Mouse (Mus musculus): Measurements from ENCODE around the gene Wasf2. TPM values are rescaled to one million over a fixed set of nuclear protein-coding genes. Genes with fewer than 3 reads are reported as not detected.
A peak's percentile ranks its signal among the peaks of the same experiment; 100 is the strongest.

Gene Wasf2
- polyA plus RNA-seq, 1 experiment from 2014 or later, result 132 TPM

DNA sequence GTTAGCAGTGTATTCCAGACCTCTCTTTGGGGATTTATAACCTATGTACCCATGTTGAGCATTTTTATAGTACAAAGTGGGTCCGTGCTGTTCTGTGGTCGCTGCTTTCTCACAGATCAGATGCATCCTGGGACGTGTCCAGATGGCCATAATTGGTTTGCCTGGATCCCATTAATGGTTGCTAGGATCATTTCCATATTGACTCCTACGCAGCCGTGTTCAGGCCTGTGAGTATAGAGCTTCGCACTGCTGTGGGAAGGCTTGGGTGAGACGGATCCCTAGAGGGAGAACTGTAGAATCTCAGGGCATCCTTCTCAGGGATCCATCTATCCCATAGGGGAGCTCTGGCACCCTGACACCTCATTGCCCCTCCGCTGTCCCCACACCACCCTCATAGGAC lies 99.3 kb downstream of the Wasf2 start:
- ATAC-seq (ENCODE audit: low FRiP score, low read depth), result no peak
- no peak overlapping the region for H3K27ac ChIP-seq
- no peaks in the 10 kb centered on the region for H3K36me3 ChIP-seq
- no peak overlapping the region for H3K4me3 ChIP-seq
- H3K9me3 ChIP-seq, result no peaks in the 10 kb centered on the region
- H3K4me1 ChIP-seq, result peaks cover 9% of the 10 kb centered on the region; the same call in 1 of the 2 replicates
- 33% methylated on average over 8 of the region's 8 CpGs for WGBS
- H3K4me2 ChIP-seq (replicated peaks), result no peak overlapping the region
- 0 out of 2 replicates have a peak, but pooled peaks cover 3% of the 10 kb centered on the region for H3K27me3 ChIP-seq
- no peak overlapping the region for H3K9ac ChIP-seq

DNA sequence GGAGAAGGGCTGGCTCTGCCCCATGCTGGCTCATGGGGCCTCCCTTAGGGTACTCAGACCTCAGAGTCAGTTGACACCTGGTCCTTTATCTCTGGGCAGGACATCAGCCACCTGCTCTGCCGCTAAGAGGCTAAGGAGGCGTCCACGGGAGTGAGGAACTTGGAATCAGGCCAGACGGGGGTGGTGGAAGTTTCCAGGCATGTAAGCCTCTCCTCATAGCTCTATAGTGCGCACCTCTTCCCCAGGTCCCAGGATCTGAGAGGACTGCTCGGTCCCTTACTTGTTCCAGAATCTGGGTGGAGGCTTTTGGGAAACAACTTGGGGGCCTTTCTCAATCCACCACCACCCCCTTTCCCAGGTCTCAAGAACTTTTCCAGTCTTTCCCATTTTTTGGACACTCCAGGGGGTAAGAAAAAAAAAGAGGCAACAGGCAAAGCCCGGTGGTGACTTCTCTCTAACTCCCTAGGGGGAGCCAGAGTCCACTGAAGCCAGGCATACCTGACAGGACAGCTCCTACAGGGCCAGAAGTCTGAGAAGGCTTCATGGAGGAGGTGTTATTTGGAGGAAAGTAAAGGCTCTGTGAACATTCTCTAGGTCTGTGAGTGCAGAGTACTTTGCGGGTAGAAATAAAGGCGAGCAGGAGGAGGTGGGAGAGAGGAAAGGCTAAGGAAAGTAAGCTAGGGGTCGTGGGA lies 103.1 kb downstream of the Wasf2 start:
- 0 out of 2 replicates have a peak, but pooled peaks cover 7% of the 10 kb centered on the region for H3K4me1 ChIP-seq
- WGBS, result 37% methylated on average over 10 of the region's 10 CpGs
- no peak overlapping the region for H3K27ac ChIP-seq
- H3K9ac ChIP-seq, result no peak overlapping the region
- H3K9me3 ChIP-seq, result no peaks in the 10 kb centered on the region
- H3K36me3 ChIP-seq, result no peaks in the 10 kb centered on the region
- no peak overlapping the region for H3K4me2 ChIP-seq (replicated peaks)
- 0 out of 2 replicates have a peak, but pooled peaks cover 6% of the 10 kb centered on the region for H3K27me3 ChIP-seq
- H3K4me3 ChIP-seq, result no peak overlapping the region
- no peak for ATAC-seq (ENCODE audit: low FRiP score, low read depth)

DNA sequence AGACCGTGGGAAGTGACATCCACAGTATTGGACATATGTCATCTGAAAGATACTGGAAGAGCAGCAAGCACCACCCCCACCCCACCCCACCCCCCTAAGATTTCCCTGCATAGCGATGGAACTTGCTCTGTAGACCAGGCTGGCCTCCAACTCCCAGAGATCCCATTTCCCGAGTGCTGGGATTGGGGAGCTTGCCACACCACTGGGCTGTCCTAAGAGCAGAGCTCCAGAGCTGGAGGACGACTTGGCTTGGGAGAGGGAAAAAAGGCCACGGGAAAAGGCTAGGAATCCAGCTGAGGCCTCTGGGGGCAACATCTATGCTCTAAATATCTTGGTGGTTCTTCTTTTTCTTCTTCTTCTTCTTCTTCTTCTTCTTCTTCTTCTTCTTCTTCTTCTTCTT lies 104.5 kb downstream of the Wasf2 start:
- Histone ChIP-seq H3K4me1 (0 out of 2 replicates have a peak, but pooled peaks cover 3% of the 10 kb centered on the region), H3K4me3 (no peak overlapping the region), H3K27ac (no peak overlapping the region), H3K4me2 (replicated peaks) (no peak overlapping the region), H3K9ac (no peak overlapping the region), H3K27me3 (peaks cover 8% of the 10 kb centered on the region; the same call in 1 of the 2 replicates), H3K9me3 (no peaks in the 10 kb centered on the region), H3K36me3 (no peaks in the 10 kb centered on the region)
- no peak for ATAC-seq (ENCODE audit: low FRiP score, low read depth)
- WGBS, result 57% methylated on average over 5 of the region's 5 CpGs

DNA sequence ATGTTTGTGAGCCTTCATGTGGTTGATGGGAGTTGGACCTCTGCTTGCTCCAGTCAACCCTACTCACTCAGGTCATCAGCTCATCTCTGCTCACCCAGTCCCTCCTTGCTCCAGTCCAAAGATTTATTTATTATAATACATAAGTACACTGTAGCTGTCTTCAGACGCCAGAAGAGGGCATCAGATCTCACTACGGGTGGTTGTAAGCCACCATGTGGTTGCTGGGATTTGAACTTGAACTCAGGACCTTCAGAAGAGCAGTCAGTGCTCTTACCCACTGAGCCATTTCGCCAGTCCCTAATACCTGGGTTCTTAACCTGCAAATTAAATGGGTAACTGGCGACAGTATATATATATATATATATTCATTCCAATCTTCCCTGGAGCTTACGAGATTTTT lies 105.1 kb downstream of the Wasf2 start:
- 77% methylated on average over 5 of the region's 5 CpGs for WGBS
- Histone ChIP-seq H3K4me2 (replicated peaks) (no peak overlapping the region), H3K4me1 (peaks cover 2% of the 10 kb centered on the region), H3K36me3 (no peaks in the 10 kb centered on the region), H3K27ac (no peak overlapping the region), H3K9ac (no peak overlapping the region), H3K27me3 (peaks cover 15% of the 10 kb centered on the region), H3K4me3 (no peak overlapping the region), H3K9me3 (no peaks in the 10 kb centered on the region)
- no peak for ATAC-seq (ENCODE audit: low FRiP score, low read depth)

DNA sequence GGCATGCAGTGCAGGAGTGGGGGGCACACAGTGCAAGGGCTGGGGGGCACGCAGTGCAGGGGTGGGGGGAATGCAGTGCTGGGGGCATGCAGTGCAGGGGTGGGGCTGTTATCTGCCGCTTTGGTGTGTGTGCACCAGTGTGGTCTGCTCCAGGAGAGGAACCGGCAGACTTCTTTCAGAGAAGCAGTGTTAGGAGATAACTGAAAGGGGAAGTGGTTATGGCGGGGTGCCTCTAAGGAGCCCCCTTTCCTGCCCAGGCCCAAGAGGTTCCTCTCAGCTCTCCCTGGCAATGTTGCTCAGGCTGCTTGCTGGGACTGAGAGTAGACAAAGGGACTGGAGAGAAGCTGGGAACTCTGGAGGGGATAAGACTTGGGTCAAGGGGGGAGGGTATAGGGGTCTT lies 107.6 kb downstream of the Wasf2 start:
- H3K36me3 ChIP-seq, result no peaks in the 10 kb centered on the region
- H3K4me1 ChIP-seq, result peaks cover 7% of the 10 kb centered on the region
- H3K9me3 ChIP-seq, result no peaks in the 10 kb centered on the region
- H3K4me3 ChIP-seq, result no peak overlapping the region
- no peak for ATAC-seq (ENCODE audit: low FRiP score, low read depth)
- peaks cover 33% of the 10 kb centered on the region for H3K27me3 ChIP-seq
- H3K27ac ChIP-seq, result no peak overlapping the region
- no peak overlapping the region for H3K9ac ChIP-seq
- H3K4me2 ChIP-seq (replicated peaks), result no peak overlapping the region
- WGBS, result 83% methylated on average over 4 of the region's 4 CpGs

DNA sequence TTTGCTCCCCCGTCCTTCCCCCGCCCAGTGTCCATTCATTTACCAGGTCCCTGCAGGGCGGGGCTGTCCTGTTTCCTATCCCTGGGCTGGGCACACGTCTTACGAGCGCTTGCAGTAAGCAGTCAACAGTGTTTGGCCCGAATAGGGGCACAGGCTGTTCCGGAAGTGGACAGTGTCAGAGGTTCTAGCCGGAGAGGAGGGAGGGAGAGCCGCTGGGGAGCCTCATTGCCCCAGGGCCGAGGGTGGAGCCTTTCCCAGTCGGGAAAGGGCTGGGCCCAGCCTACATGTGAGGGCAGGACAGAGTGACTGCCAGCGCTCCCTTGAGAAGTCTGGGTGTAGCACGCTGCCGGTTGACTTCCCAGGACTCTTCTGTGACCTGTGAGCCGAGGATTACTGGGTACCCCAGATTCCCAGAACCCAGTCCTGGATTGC lies 110.2 kb downstream of the Wasf2 start, which contains the start of gene Map3k6:
Gene Map3k6, plus strand, starts transcription at position 329 of the 432 bp plus-strand sequence.
- no peaks in the 10 kb centered on the region for H3K36me3 ChIP-seq
- H3K4me2 ChIP-seq (replicated peaks), result peak within 1 kb of the TSS; percentile 87
- H3K27me3 ChIP-seq, result peaks cover 44% of the 10 kb centered on the region
- H3K4me3 ChIP-seq, result peak within 1 kb of the TSS; percentile 61
- peak within 1 kb of the TSS; percentile 44; the same call in 1 of the 2 replicates for H3K27ac ChIP-seq
- H3K9me3 ChIP-seq, result no peaks in the 10 kb centered on the region
- ATAC-seq (ENCODE audit: low FRiP score, low read depth), result no peak
- peak within 1 kb of the TSS; percentile 72 for H3K9ac ChIP-seq
- 4% methylated on average over 16 of the region's 16 CpGs for WGBS
- H3K4me1 ChIP-seq, result peaks cover 7% of the 10 kb centered on the region

DNA sequence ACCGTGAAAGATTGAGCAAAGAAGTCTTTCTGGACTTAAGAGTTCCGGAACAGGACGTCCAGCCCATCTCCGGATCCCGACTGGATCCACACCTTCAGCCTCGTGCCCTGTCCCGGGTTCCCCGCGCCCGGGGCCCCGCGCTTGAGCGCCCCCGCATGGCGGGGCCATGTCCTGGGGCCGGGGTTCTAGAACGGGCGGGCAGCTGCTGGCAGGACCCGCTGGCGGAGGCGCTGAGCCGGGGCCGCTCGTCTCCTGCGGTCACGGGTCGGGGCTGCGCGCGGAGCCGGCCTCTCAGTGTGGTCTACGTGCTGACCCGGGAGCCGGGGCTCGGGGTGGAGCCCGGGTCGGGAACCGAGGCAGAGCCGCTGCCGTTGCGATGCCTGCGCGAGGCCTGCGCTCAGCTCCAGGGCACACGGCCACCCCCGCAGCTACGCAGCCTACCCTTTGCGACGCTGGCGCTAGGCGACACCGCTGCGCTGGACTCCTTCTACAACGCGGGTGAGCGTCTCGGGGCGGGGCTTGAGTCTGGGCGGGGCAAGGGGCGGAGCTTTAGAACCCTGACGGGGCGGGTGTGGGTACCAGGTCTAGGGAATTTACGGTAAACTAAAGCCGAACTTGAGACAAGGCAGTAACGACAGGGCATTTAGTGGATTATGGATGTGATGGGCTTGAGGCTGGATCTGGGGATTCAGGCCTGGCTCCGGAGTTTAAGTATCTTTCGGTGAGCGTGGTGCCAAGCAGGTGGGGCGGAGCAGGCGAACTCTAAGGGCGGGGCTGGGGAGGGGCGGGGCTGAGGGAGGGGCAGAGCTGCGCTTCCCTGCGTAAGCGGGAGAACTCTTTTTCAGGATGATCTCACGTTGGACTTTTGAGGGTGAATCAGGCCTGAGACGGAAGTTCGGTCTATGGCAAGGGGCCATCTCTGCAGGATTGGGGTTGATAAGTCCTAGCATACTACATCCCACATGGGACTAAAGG lies 110.9 kb downstream of the Wasf2 start:
- peaks cover 7% of the 10 kb centered on the region for H3K4me1 ChIP-seq
- H3K9ac ChIP-seq, result peak overlapping the region; percentile 72
- H3K36me3 ChIP-seq, result no peaks in the 10 kb centered on the region
- H3K27me3 ChIP-seq, result peaks cover 49% of the 10 kb centered on the region
- H3K4me3 ChIP-seq, result peak overlapping the region; percentile 61
- H3K9me3 ChIP-seq, result no peaks in the 10 kb centered on the region
- H3K4me2 ChIP-seq (replicated peaks), result peak overlapping the region; percentile 87
- H3K27ac ChIP-seq, result peak overlapping the region; percentile 44; the same call in 1 of the 2 replicates
- peak; percentile 92 for ATAC-seq (ENCODE audit: low FRiP score, low read depth)
- under 1% methylated on average over 77 of the region's 78 CpGs for WGBS

DNA sequence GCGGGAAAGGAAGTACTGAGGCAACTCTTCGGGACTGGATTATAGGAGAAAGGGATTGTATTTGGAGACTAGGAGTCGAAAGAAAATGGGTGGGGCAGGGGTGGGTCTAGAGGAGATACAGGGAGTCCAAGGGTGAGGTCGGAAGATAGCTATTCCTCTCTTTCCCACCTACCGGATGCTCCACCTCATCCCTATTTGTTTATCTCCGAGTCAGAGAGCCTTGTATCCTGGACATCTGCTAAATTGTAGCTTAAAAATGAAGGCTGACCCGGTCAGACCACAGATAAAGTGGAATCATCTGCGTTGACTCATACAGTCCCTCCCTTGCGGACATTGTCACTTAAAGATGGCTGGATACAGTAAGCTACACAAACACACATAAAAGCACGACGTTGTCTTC lies 111.6 kb downstream of the Wasf2 start:
- 0 out of 2 replicates have a peak overlapping the region, but pooled peaks have one; percentile 72 for H3K9ac ChIP-seq
- no peak overlapping the region for H3K27ac ChIP-seq
- WGBS, result 33% methylated on average over 11 of the region's 11 CpGs
- no peak for ATAC-seq (ENCODE audit: low FRiP score, low read depth)
- peak overlapping the region; percentile 61 for H3K4me3 ChIP-seq
- H3K27me3 ChIP-seq, result peaks cover 56% of the 10 kb centered on the region
- peak overlapping the region; percentile 87 for H3K4me2 ChIP-seq (replicated peaks)
- H3K4me1 ChIP-seq, result peaks cover 11% of the 10 kb centered on the region
- no peaks in the 10 kb centered on the region for H3K36me3 ChIP-seq
- no peaks in the 10 kb centered on the region for H3K9me3 ChIP-seq

DNA sequence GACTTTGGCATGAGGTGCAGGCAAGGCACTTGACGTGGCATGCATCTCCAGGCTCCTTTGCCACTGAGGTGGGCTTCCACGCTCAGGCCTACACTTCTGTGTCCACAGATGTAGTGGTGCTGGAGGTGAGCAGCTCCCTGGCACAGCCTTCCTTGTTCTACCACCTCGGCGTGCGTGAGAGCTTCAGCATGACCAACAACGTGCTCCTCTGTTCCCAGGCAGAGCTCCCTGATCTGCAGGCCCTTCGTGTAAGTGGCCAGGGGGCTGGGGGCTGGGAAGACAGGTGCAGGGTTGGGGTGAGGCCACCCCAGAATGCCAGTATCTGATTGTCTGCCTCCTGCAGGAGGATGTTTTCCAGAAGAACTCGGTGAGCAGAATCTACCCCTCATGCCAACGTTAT lies 112.4 kb downstream of the Wasf2 start:
- ATAC-seq (ENCODE audit: low FRiP score, low read depth), result no peak
- no peak overlapping the region for H3K9ac ChIP-seq
- H3K4me3 ChIP-seq, result no peak overlapping the region
- no peaks in the 10 kb centered on the region for H3K9me3 ChIP-seq
- H3K4me2 ChIP-seq (replicated peaks), result no peak overlapping the region
- H3K27me3 ChIP-seq, result peaks cover 64% of the 10 kb centered on the region
- peaks cover 17% of the 10 kb centered on the region for H3K4me1 ChIP-seq
- no peak overlapping the region for H3K27ac ChIP-seq
- no peaks in the 10 kb centered on the region for H3K36me3 ChIP-seq
- WGBS, result 67% methylated on average over 9 of the region's 9 CpGs

DNA sequence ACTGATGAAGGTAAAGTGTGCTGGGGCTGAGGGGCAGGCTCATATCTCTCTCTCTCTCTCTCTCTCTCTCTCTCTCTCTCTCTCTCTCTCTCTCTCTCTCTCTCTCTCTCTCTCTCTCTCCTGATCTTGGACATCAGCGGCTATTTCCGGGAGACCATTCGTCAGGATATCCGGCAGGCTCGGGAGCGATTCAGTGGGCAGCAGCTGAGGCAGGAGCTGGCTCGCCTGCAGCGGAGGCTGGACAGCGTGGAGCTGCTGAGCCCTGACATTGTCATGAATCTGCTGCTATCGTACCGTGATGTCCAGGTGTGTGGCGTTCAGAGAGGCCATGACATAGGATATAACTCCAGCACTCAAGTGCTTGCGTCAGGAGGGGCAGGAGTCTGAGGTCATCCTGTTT lies 113.2 kb downstream of the Wasf2 start:
- Histone ChIP-seq H3K27ac (no peak overlapping the region), H3K9ac (no peak overlapping the region), H3K4me2 (replicated peaks) (no peak overlapping the region), H3K36me3 (no peaks in the 10 kb centered on the region), H3K4me3 (no peak overlapping the region), H3K4me1 (peaks cover 17% of the 10 kb centered on the region), H3K9me3 (no peaks in the 10 kb centered on the region), H3K27me3 (peaks cover 72% of the 10 kb centered on the region)
- no peak for ATAC-seq (ENCODE audit: low FRiP score, low read depth)
- WGBS, result 47% methylated on average over 11 of the region's 13 CpGs

DNA sequence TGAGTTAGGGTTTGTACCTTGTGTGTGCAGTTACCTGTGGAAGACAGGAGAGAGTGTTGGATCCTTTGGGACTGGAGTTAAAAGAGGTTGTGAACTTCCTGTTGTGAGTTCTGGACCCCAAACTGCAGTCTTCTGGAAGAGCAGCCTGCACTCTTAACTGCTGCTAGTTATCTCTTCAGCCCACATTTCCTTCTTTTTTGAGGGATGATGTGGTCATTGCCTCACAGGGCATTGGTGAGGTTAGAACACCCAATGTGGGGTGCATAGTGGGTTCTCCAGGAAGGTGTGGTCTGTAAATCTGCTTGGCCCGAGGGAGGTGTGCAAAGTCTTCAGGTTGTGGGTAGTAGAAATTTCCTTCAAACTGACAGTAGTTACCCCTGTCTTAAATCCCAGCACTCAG lies 114.0 kb downstream of the Wasf2 start:
- ATAC-seq (ENCODE audit: low FRiP score, low read depth), result no peak
- Histone ChIP-seq H3K9ac (no peak overlapping the region), H3K27ac (no peak overlapping the region), H3K9me3 (no peaks in the 10 kb centered on the region), H3K4me1 (peaks cover 17% of the 10 kb centered on the region), H3K4me3 (no peak overlapping the region), H3K4me2 (replicated peaks) (no peak overlapping the region), H3K27me3 (peaks cover 79% of the 10 kb centered on the region), H3K36me3 (no peaks in the 10 kb centered on the region)
- 83% methylated on average over 1 of the region's 1 CpGs for WGBS

DNA sequence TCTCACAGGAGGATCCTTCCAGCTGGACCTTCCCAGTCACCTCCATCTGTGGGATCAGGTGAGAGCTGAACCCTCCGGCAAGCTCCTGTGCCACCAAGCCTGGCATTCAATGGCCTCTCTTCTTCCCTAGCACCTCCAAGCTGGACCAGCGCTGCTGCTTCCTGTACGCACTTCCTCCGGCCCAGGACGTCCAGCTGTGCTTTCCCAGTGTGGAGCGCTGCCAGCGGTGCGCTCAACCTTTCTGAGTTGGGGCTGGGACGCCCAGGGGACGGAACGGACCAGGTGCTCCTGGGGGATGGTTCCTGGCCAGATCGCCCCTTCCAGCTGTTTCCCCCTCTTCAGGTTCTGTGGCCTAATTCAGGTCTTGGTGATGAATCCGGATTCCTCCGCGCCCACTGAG lies 116.8 kb downstream of the Wasf2 start:
- H3K9ac ChIP-seq, result peak overlapping the region; percentile 39
- no peaks in the 10 kb centered on the region for H3K36me3 ChIP-seq
- peaks cover 88% of the 10 kb centered on the region for H3K27me3 ChIP-seq
- no peak overlapping the region for H3K4me3 ChIP-seq
- ATAC-seq (ENCODE audit: low FRiP score, low read depth), result no peak
- peak overlapping the region; percentile 21 for H3K4me2 ChIP-seq (replicated peaks)
- peaks cover 24% of the 10 kb centered on the region for H3K4me1 ChIP-seq
- H3K9me3 ChIP-seq, result no peaks in the 10 kb centered on the region
- no peak overlapping the region for H3K27ac ChIP-seq
- WGBS, result 22% methylated on average over 15 of the region's 15 CpGs

All from limb, embryonic 13.5 days (tissue).